Mouse (Mus musculus) ES-E14 (cell line): Measurements from ENCODE around the gene Muc20. TPM values are rescaled to one million over a fixed set of nuclear protein-coding genes. Genes with fewer than 3 reads are reported as not detected.

Experiments used
- DNase-seq: peaks from one replicate; pipeline ENCODE4 v3.0.0-alpha.2; 2013; ENCODE audit warnings: low read depth, low spot score
- H3K27ac ChIP-seq: 2 replicates; pipeline ENCODE4 v1.5.1; 2012; ENCODE audit warnings: low read depth, mild to moderate bottlenecking, low read length, moderate library complexity, mixed read lengths; ENCODE audit not compliant: poor library complexity, insufficient read depth, severe bottlenecking
- H3K36me3 ChIP-seq: 2 replicates; pipeline ENCODE4 v1.6.1; 2012; ENCODE audit warnings: mild to moderate bottlenecking, low read length, moderate library complexity, mixed read lengths; ENCODE audit not compliant: control insufficient read depth, poor library complexity, insufficient read depth, severe bottlenecking
- H3K4me1 ChIP-seq, 2 experiments: fragments of 150-350 bp in 1 of 2; sonication (generic) in 1 of 2; 2 replicates each; pipeline ENCODE4 v1.6.1; 2012; ENCODE audit warnings: low read length in 2 of 2, mild to moderate bottlenecking in 1 of 2, mixed read lengths in 1 of 2; ENCODE audit not compliant: control insufficient read depth in 2 of 2, insufficient read depth in 2 of 2, poor library complexity in 1 of 2
- H3K4me3 ChIP-seq, 2 experiments: fragments of 150-350 bp in 1 of 2; sonication (generic) in 1 of 2; 2 replicates each; pipeline ENCODE4 v1.5.1; 2012; ENCODE audit warnings: low read length in 2 of 2, low read depth in 1 of 2, mild to moderate bottlenecking in 1 of 2, mixed read lengths in 1 of 2; ENCODE audit not compliant: insufficient read depth in 1 of 2, poor library complexity in 1 of 2, severe bottlenecking in 1 of 2
- H3K9ac ChIP-seq: 2 replicates; pipeline ENCODE4 v1.6.1; 2012; ENCODE audit warnings: low read depth, mild to moderate bottlenecking, low read length, mixed read lengths; ENCODE audit not compliant: poor library complexity, insufficient read depth, severe bottlenecking
- H3K9me3 ChIP-seq: fragments of 150-350 bp; sonication (generic); 2 replicates; pipeline ENCODE4 v1.6.1; 2012; ENCODE audit warnings: low read depth, mild to moderate bottlenecking, low read length; ENCODE audit not compliant: control insufficient read depth, insufficient read depth
- CHD2 ChIP-seq: IDR thresholded peaks from 2 replicates; pipeline ENCODE4 v1.6.1; 2014; ENCODE audit warnings: mild to moderate bottlenecking, low read depth, low read length, inconsistent platforms
- HCFC1 ChIP-seq: IDR thresholded peaks from 2 replicates; pipeline ENCODE4 v1.6.1; 2012; ENCODE audit warnings: low read length, inconsistent platforms, borderline replicate concordance; ENCODE audit not compliant: insufficient read depth
- MAFK ChIP-seq: IDR thresholded peaks from 2 replicates; pipeline ENCODE4 v1.6.1; 2014; ENCODE audit warnings: mild to moderate bottlenecking, low read depth, low read length, inconsistent platforms; ENCODE audit not compliant: insufficient read depth
- ZC3H11A ChIP-seq: IDR thresholded peaks from 2 replicates; pipeline ENCODE4 v1.6.1; 2012; ENCODE audit warnings: low read depth, mild to moderate bottlenecking, inconsistent platforms, low read length, borderline replicate concordance
- ZNF384 ChIP-seq: IDR thresholded peaks from 2 replicates; pipeline ENCODE4 v1.6.1; 2012; ENCODE audit warnings: low read depth, low read length, inconsistent platforms
- in situ Hi-C, 2 experiments: fragments of 600-800 bp; cut with MboI; formaldehyde crosslinking; loops; one replicate each; pipeline ENCODE4 v1.15.1; 2025; ENCODE audit warnings: low sequenced_read_pairs in 2 of 2, inconsistent platforms in 1 of 2; ENCODE audit not compliant: unreplicated experiment in 2 of 2
- total RNA-seq: library from RNA; depleted of rRNA; stranded (reverse); fragments of 300-350 nt; gene quantifications from 2 replicates; pipeline ENCODE4 v1.2.3, GENCODE M21; 2012

Gene Muc20
- total RNA-seq, 1 experiment: not detected

DNA sequence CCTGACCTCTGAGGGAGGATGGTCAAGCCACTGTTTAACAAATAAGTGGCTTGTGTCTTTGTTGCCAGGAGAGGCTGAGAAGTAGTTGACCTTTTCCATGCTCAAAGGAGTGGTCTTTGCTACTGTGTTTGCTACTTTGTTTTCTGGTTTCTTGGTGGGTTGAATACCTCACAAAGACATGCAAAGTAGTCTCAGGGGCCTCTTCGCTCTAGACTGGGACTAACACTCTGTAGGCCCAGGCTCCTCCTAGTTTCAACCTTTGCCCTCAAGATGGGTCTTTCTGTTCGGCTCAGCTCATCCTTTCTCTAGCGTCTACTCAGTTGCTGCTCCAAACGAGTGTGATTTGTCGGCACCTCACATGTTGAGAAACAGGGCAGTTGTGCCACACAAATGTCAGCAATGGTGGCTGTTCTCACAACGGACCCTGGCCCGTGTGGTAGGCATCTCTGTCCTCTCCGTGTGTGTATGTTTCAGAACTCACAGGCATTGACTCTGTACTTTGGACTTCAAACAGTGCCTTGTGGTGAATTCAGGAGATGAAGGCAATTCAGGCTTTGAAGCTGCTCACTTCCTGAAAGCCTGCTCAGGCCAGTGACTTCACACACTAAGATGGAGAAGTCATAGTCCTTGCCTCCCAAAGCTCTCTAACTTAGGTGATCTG, 57.1 kb downstream of the Muc20 start:
- Histone ChIP-seq H3K27ac (no peak overlapping the region), H3K4me3 (no peak overlapping the region), H3K4me1 (peaks cover 10 to 12% of the 10 kb centered on the region in 2 experiments), H3K9ac (no peak overlapping the region), H3K36me3 (no peaks in the 10 kb centered on the region), H3K9me3 (no peaks in the 10 kb centered on the region)
- TF ChIP-seq MAFK: no peak
- TF ChIP-seq CHD2: no peak
- TF ChIP-seq HCFC1: no peak
- no peak for TF ChIP-seq ZC3H11A
- no peak for TF ChIP-seq ZNF384
- DNase-seq: no peak
- in situ Hi-C loops: no loop called here

DNA sequence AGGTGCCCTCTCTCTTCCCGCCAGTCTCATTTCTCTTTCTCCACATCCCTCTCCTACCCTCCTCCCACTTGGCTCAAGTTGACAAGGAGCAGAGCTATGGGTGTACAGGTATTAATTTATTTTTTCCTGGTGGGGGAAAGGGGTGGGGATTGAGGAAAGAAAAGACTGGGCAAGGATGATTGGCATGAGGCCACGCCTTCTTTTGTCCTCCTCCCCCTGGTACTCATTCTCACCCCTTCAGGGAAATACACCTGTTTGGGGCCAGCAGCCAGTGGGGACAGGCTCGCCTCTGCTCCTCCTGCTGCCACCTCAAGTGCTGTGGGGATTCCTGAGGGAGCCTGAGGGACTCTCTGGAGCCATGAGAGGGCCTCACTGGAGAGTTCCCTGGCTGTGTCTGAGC, 61.2 kb downstream of the Muc20 start:
- no peak overlapping the region for H3K27ac ChIP-seq
- TF ChIP-seq CHD2 (no peak), ZNF384 (no peak), HCFC1 (no peak), ZC3H11A (no peak), MAFK (no peak)
- no peak overlapping the region for H3K9ac ChIP-seq
- DNase-seq: no peak
- in situ Hi-C loops: no loop called here
- peaks cover 9% of the 10 kb centered on the region in 2 experiments for H3K4me1 ChIP-seq
- no peak overlapping the region for H3K4me3 ChIP-seq
- H3K36me3 ChIP-seq: no peaks in the 10 kb centered on the region
- H3K9me3 ChIP-seq: no peaks in the 10 kb centered on the region

DNA sequence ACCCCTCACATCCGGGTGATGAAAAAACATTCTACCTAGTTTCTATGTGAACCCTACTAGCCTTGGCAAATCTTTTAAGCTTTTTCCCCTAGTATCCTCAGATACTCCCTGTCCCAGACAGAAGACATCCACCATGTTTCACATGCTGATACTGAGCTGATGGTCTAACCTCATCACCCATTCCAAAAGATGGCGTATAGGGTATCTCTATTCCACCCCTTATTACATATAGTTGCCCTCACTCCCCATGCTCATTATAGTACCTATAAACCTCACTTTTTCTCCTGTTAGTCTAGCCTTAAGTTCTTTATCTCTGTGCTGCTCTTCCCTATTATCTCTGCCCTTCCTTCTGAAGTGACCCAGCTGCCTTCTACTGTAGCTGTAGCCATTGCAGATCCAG, 61.6 kb downstream of the Muc20 start, which contains the start of gene Muc4:
Gene Muc4, plus strand, starts transcription at position 301 of the 400 bp plus-strand sequence.
- Histone ChIP-seq H3K4me1 (peaks cover 9% of the 10 kb centered on the region in 2 experiments), H3K36me3 (no peaks in the 10 kb centered on the region), H3K27ac (no peak within 1 kb of the TSS), H3K9ac (no peak within 1 kb of the TSS), H3K9me3 (no peaks in the 10 kb centered on the region), H3K4me3 (no peak within 1 kb of the TSS)
- TF ChIP-seq ZC3H11A (no peak), HCFC1 (no peak), MAFK (no peak), ZNF384 (no peak), CHD2 (no peak)
- in situ Hi-C loops: no loop called here
- no peak for DNase-seq

- in situ Hi-C loops: no loop called here
- H3K9ac ChIP-seq: no peak overlapping the region
- no peak for TF ChIP-seq MAFK
- no peak for TF ChIP-seq HCFC1
- TF ChIP-seq ZC3H11A: no peak
- TF ChIP-seq CHD2: no peak
- TF ChIP-seq ZNF384: no peak
- H3K4me3 ChIP-seq: no peak overlapping the region
- H3K27ac ChIP-seq: no peak overlapping the region
- no peaks in the 10 kb centered on the region for H3K36me3 ChIP-seq
- no peaks in the 10 kb centered on the region for H3K4me1 ChIP-seq
- DNase-seq: no peak
- H3K9me3 ChIP-seq: no peaks in the 10 kb centered on the region
Observed at GRCm38 (mm10) chr16:32733213-32733612, 64.0 kb downstream of the Muc20 start.
